Mouse (Mus musculus): ENCODE data around the gene Spdef. TPM values are rescaled to one million over a fixed set of nuclear protein-coding genes. Genes with fewer than 3 reads are reported as not detected.

Gene Spdef
- polyA plus RNA-seq, 1 experiment from 2014 or later, result 2.2 TPM

GRCm38 (mm10) chr17:27721125-27721664 lies 7.6 kb downstream of the Spdef start:
- 66% methylated on average over 9 of the region's 9 CpGs for WGBS
- H3K4me1 ChIP-seq, result peaks cover 14% of the 10 kb centered on the region; the same call in 1 of the 2 replicates
- H3K4me2 ChIP-seq, result no peak overlapping the region
- H3K4me3 ChIP-seq, result no peak overlapping the region
- no peaks in the 10 kb centered on the region for H3K9me3 ChIP-seq
- no peak overlapping the region for H3K27ac ChIP-seq
- peaks cover 7% of the 10 kb centered on the region; the same call in 1 of the 2 replicates for H3K27me3 ChIP-seq
- ATAC-seq (ENCODE audit: borderline replicate concordance, extremely low read depth, low FRiP score, low TSS enrichment), result no peak
- H3K9ac ChIP-seq, result no peak overlapping the region
- no peaks in the 10 kb centered on the region for H3K36me3 ChIP-seq

- 59% methylated on average over 9 of the region's 9 CpGs for WGBS
- H3K9me3 ChIP-seq, result no peaks in the 10 kb centered on the region
- H3K9ac ChIP-seq, result no peak overlapping the region
- peaks cover 7% of the 10 kb centered on the region; the same call in 1 of the 2 replicates for H3K27me3 ChIP-seq
- peaks cover 5% of the 10 kb centered on the region; the same call in 1 of the 2 replicates for H3K4me1 ChIP-seq
- ATAC-seq (ENCODE audit: borderline replicate concordance, extremely low read depth, low FRiP score, low TSS enrichment), result no peak
- H3K36me3 ChIP-seq, result no peaks in the 10 kb centered on the region
- no peak overlapping the region for H3K4me3 ChIP-seq
- no peak overlapping the region for H3K4me2 ChIP-seq
- no peak overlapping the region for H3K27ac ChIP-seq
Observed at GRCm38 (mm10) chr17:27720326-27720725, 8.4 kb downstream of the Spdef start.

- no peak overlapping the region for H3K27ac ChIP-seq
- no peaks in the 10 kb centered on the region for H3K4me1 ChIP-seq
- no peak for ATAC-seq (ENCODE audit: borderline replicate concordance, extremely low read depth, low FRiP score, low TSS enrichment)
- H3K36me3 ChIP-seq, result no peaks in the 10 kb centered on the region
- H3K4me2 ChIP-seq, result no peak overlapping the region
- H3K27me3 ChIP-seq, result peaks cover 7% of the 10 kb centered on the region; the same call in 1 of the 2 replicates
- 66% methylated on average over 14 of the region's 14 CpGs for WGBS
- no peak overlapping the region for H3K4me3 ChIP-seq
- no peak overlapping the region for H3K9ac ChIP-seq
- no peaks in the 10 kb centered on the region for H3K9me3 ChIP-seq
Observed at GRCm38 (mm10) chr17:27719663-27720062, 9.1 kb downstream of the Spdef start.

GRCm38 (mm10) chr17:27718250-27718649 lies 10.5 kb downstream of the Spdef start:
- Histone ChIP-seq H3K4me3 (no peak overlapping the region), H3K4me2 (no peak overlapping the region), H3K9ac (no peak overlapping the region), H3K27ac (no peak overlapping the region), H3K4me1 (no peaks in the 10 kb centered on the region), H3K27me3 (peaks cover 7% of the 10 kb centered on the region; the same call in 1 of the 2 replicates), H3K36me3 (no peaks in the 10 kb centered on the region), H3K9me3 (no peaks in the 10 kb centered on the region)
- ATAC-seq (ENCODE audit: borderline replicate concordance, extremely low read depth, low FRiP score, low TSS enrichment), result no peak
- 46% methylated on average over 5 of the region's 5 CpGs for WGBS

GRCm38 (mm10) chr17:27716804-27717203 lies 12.0 kb downstream of the Spdef start:
- H3K4me1 ChIP-seq, result no peaks in the 10 kb centered on the region
- peak overlapping the region; percentile 16 for H3K4me3 ChIP-seq
- ATAC-seq (ENCODE audit: borderline replicate concordance, extremely low read depth, low FRiP score, low TSS enrichment), result no peak
- peak overlapping the region; percentile 47 for H3K4me2 ChIP-seq
- WGBS, result 6% methylated on average over 16 of the region's 16 CpGs
- H3K36me3 ChIP-seq, result no peaks in the 10 kb centered on the region
- no peak overlapping the region for H3K9ac ChIP-seq
- H3K9me3 ChIP-seq, result no peaks in the 10 kb centered on the region
- H3K27me3 ChIP-seq, result peaks cover 7% of the 10 kb centered on the region; the same call in 1 of the 2 replicates
- H3K27ac ChIP-seq, result no peak overlapping the region

GRCm38 (mm10) chr17:27712832-27713231 lies 15.9 kb downstream of the Spdef start:
- Histone ChIP-seq H3K9ac (no peak overlapping the region), H3K27me3 (peaks cover 6% of the 10 kb centered on the region; the same call in 1 of the 2 replicates), H3K4me1 (peaks cover 10% of the 10 kb centered on the region), H3K4me2 (no peak overlapping the region), H3K9me3 (no peaks in the 10 kb centered on the region), H3K27ac (no peak overlapping the region), H3K36me3 (no peaks in the 10 kb centered on the region), H3K4me3 (no peak overlapping the region)
- 30% methylated on average over 1 of the region's 1 CpGs for WGBS
- ATAC-seq (ENCODE audit: borderline replicate concordance, extremely low read depth, low FRiP score, low TSS enrichment), result peak; percentile 45; the same call in 1 of the 2 replicates

GRCm38 (mm10) chr17:27709650-27710049 lies 19.1 kb downstream of the Spdef start:
- 76% methylated on average over 5 of the region's 5 CpGs for WGBS

GRCm38 (mm10) chr17:27707954-27708661 lies 20.6 kb downstream of the Spdef start:
- Histone ChIP-seq H3K9ac (peak overlapping the region; percentile 37), H3K27ac (peak overlapping the region; percentile 47; the same call in 1 of the 2 replicates), H3K4me2 (peak overlapping the region; percentile 71), H3K4me3 (peak overlapping the region; percentile 33), H3K4me1 (peaks cover 19% of the 10 kb centered on the region), H3K36me3 (no peaks in the 10 kb centered on the region), H3K27me3 (peaks cover 8% of the 10 kb centered on the region; the same call in 1 of the 2 replicates), H3K9me3 (no peaks in the 10 kb centered on the region)
- peak; percentile 91 for ATAC-seq (ENCODE audit: borderline replicate concordance, extremely low read depth, low FRiP score, low TSS enrichment)
- 2% methylated on average over 25 of the region's 25 CpGs for WGBS

More at GRCm38 (mm10) chr17:27709650-27710049, 19.1 kb downstream of the Spdef start:
- H3K4me3 ChIP-seq, result no peak overlapping the region
- no peak overlapping the region for H3K4me2 ChIP-seq
- ATAC-seq (ENCODE audit: borderline replicate concordance, extremely low read depth, low FRiP score, low TSS enrichment), result no peak
- H3K9me3 ChIP-seq, result no peaks in the 10 kb centered on the region
- H3K9ac ChIP-seq, result no peak overlapping the region
- peaks cover 15% of the 10 kb centered on the region for H3K4me1 ChIP-seq
- no peak overlapping the region for H3K27ac ChIP-seq
- no peaks in the 10 kb centered on the region for H3K36me3 ChIP-seq
- H3K27me3 ChIP-seq, result peaks cover 8% of the 10 kb centered on the region; the same call in 1 of the 2 replicates

- ATAC-seq (ENCODE audit: borderline replicate concordance, extremely low read depth, low FRiP score, low TSS enrichment), result no peak
- no peak overlapping the region for H3K4me2 ChIP-seq
- peaks cover 26% of the 10 kb centered on the region for H3K4me1 ChIP-seq
- 37% methylated on average over 10 of the region's 10 CpGs for WGBS
- no peak overlapping the region for H3K9ac ChIP-seq
- no peak overlapping the region for H3K27ac ChIP-seq
- peaks cover 8% of the 10 kb centered on the region; the same call in 1 of the 2 replicates for H3K27me3 ChIP-seq
- no peak overlapping the region for H3K4me3 ChIP-seq
- no peaks in the 10 kb centered on the region for H3K36me3 ChIP-seq
- no peaks in the 10 kb centered on the region for H3K9me3 ChIP-seq
Observed at GRCm38 (mm10) chr17:27705661-27706060, 23.1 kb downstream of the Spdef start.

GRCm38 (mm10) chr17:27703961-27704621 lies 24.7 kb downstream of the Spdef start:
- no peaks in the 10 kb centered on the region for H3K9me3 ChIP-seq
- no peak overlapping the region for H3K4me2 ChIP-seq
- no peaks in the 10 kb centered on the region for H3K36me3 ChIP-seq
- H3K27ac ChIP-seq, result no peak overlapping the region
- H3K4me3 ChIP-seq, result no peak overlapping the region
- H3K9ac ChIP-seq, result no peak overlapping the region
- 53% methylated on average over 5 of the region's 5 CpGs for WGBS
- no peak for ATAC-seq (ENCODE audit: borderline replicate concordance, extremely low read depth, low FRiP score, low TSS enrichment)
- H3K4me1 ChIP-seq, result peaks cover 26% of the 10 kb centered on the region
- H3K27me3 ChIP-seq, result peaks cover 8% of the 10 kb centered on the region; the same call in 1 of the 2 replicates

- Histone ChIP-seq H3K4me2 (peak overlapping the region; percentile 82), H3K36me3 (no peaks in the 10 kb centered on the region), H3K27ac (no peak overlapping the region), H3K4me1 (peaks cover 13% of the 10 kb centered on the region), H3K9ac (peak overlapping the region; percentile 47), H3K4me3 (peak overlapping the region; percentile 35), H3K9me3 (no peaks in the 10 kb centered on the region), H3K27me3 (peaks cover 8% of the 10 kb centered on the region; the same call in 1 of the 2 replicates)
- 0 out of 2 replicates have a peak, but pooled peaks have one; percentile 46 for ATAC-seq (ENCODE audit: borderline replicate concordance, extremely low read depth, low FRiP score, low TSS enrichment)
- under 1% methylated on average over 32 of the region's 34 CpGs for WGBS
Observed at GRCm38 (mm10) chr17:27702518-27702917, 26.2 kb downstream of the Spdef start.

All from lung, embryonic 15.5 days (tissue).